Mouse (Mus musculus): Measurements from ENCODE around the gene Eml1. TPM values are rescaled to one million over a fixed set of nuclear protein-coding genes. Genes with fewer than 3 reads are reported as not detected.

Eml1 gene
- polyA plus RNA-seq, 1 experiment from 2014 or later: 122 TPM

GRCm38 (mm10) chr12:108430964-108431363 is 60.2 kb downstream of the Eml1 start:
- WGBS: 47% methylated on average over 3 of the region's 3 CpGs
- H3K9ac ChIP-seq (ENCODE audit: low read length): no peak overlapping the region
- peaks cover 29% of the 10 kb centered on the region for H3K4me1 ChIP-seq (replicated peaks; ENCODE audit: control insufficient read depth, insufficient read depth, low read length)
- no peak overlapping the region for H3K27ac ChIP-seq (ENCODE audit: low read length)
- no peak overlapping the region for H3K4me2 ChIP-seq (ENCODE audit: low read depth, low read length)
- H3K27me3 ChIP-seq (ENCODE audit: control insufficient read depth, insufficient read depth, low read depth, low read length): no peaks in the 10 kb centered on the region
- ATAC-seq (ENCODE audit: low read depth): peak; percentile 76
- H3K4me3 ChIP-seq (ENCODE audit: low read length): no peak overlapping the region
- H3K9me3 ChIP-seq (ENCODE audit: control insufficient read depth, low read length): no peaks in the 10 kb centered on the region
- no peaks in the 10 kb centered on the region for H3K36me3 ChIP-seq (ENCODE audit: control insufficient read depth, insufficient read depth, low read length)

- Histone ChIP-seq H3K4me1 (replicated peaks; ENCODE audit: control insufficient read depth, insufficient read depth, low read length) (peaks cover 34% of the 10 kb centered on the region), H3K4me2 (ENCODE audit: low read depth, low read length) (no peak overlapping the region), H3K9me3 (ENCODE audit: control insufficient read depth, low read length) (no peaks in the 10 kb centered on the region), H3K36me3 (ENCODE audit: control insufficient read depth, insufficient read depth, low read length) (no peaks in the 10 kb centered on the region), H3K9ac (ENCODE audit: low read length) (no peak overlapping the region), H3K27me3 (ENCODE audit: control insufficient read depth, insufficient read depth, low read depth, low read length) (no peaks in the 10 kb centered on the region), H3K4me3 (ENCODE audit: low read length) (no peak overlapping the region), H3K27ac (ENCODE audit: low read length) (no peak overlapping the region)
- WGBS: 73% methylated on average over 6 of the region's 6 CpGs
- no peak for ATAC-seq (ENCODE audit: low read depth)
Observed at GRCm38 (mm10) chr12:108431714-108432113, 61.0 kb downstream of the Eml1 start.

- peak overlapping the region; percentile 60 for H3K27ac ChIP-seq (ENCODE audit: low read length)
- H3K4me2 ChIP-seq (ENCODE audit: low read depth, low read length): no peak overlapping the region
- no peaks in the 10 kb centered on the region for H3K9me3 ChIP-seq (ENCODE audit: control insufficient read depth, low read length)
- H3K36me3 ChIP-seq (ENCODE audit: control insufficient read depth, insufficient read depth, low read length): no peaks in the 10 kb centered on the region
- no peak for ATAC-seq (ENCODE audit: low read depth)
- H3K4me1 ChIP-seq (replicated peaks; ENCODE audit: control insufficient read depth, insufficient read depth, low read length): peaks cover 38% of the 10 kb centered on the region
- no peak overlapping the region for H3K4me3 ChIP-seq (ENCODE audit: low read length)
- H3K27me3 ChIP-seq (ENCODE audit: control insufficient read depth, insufficient read depth, low read depth, low read length): no peaks in the 10 kb centered on the region
- no peak overlapping the region for H3K9ac ChIP-seq (ENCODE audit: low read length)
- WGBS: 57% methylated on average over 5 of the region's 5 CpGs
Observed at GRCm38 (mm10) chr12:108432578-108432977, 61.8 kb downstream of the Eml1 start.

GRCm38 (mm10) chr12:108433030-108433429 is 62.3 kb downstream of the Eml1 start:
- 60% methylated on average over 16 of the region's 16 CpGs for WGBS
- no peak overlapping the region for H3K4me3 ChIP-seq (ENCODE audit: low read length)
- H3K36me3 ChIP-seq (ENCODE audit: control insufficient read depth, insufficient read depth, low read length): no peaks in the 10 kb centered on the region
- 0 out of 2 replicates have a peak, but pooled peaks have one; percentile 7 for ATAC-seq (ENCODE audit: low read depth)
- peak overlapping the region; percentile 60 for H3K27ac ChIP-seq (ENCODE audit: low read length)
- no peaks in the 10 kb centered on the region for H3K27me3 ChIP-seq (ENCODE audit: control insufficient read depth, insufficient read depth, low read depth, low read length)
- H3K4me2 ChIP-seq (ENCODE audit: low read depth, low read length): no peak overlapping the region
- H3K9ac ChIP-seq (ENCODE audit: low read length): no peak overlapping the region
- H3K4me1 ChIP-seq (replicated peaks; ENCODE audit: control insufficient read depth, insufficient read depth, low read length): peaks cover 38% of the 10 kb centered on the region
- H3K9me3 ChIP-seq (ENCODE audit: control insufficient read depth, low read length): no peaks in the 10 kb centered on the region

- no peak overlapping the region for H3K4me3 ChIP-seq (ENCODE audit: low read length)
- no peaks in the 10 kb centered on the region for H3K9me3 ChIP-seq (ENCODE audit: control insufficient read depth, low read length)
- ATAC-seq (ENCODE audit: low read depth): no peak
- H3K9ac ChIP-seq (ENCODE audit: low read length): no peak overlapping the region
- peaks cover 38% of the 10 kb centered on the region for H3K4me1 ChIP-seq (replicated peaks; ENCODE audit: control insufficient read depth, insufficient read depth, low read length)
- peak overlapping the region; percentile 60 for H3K27ac ChIP-seq (ENCODE audit: low read length)
- peak overlapping the region; percentile 14; the same call in 1 of the 2 replicates for H3K4me2 ChIP-seq (ENCODE audit: low read depth, low read length)
- H3K36me3 ChIP-seq (ENCODE audit: control insufficient read depth, insufficient read depth, low read length): no peaks in the 10 kb centered on the region
- 44% methylated on average over 10 of the region's 10 CpGs for WGBS
- H3K27me3 ChIP-seq (ENCODE audit: control insufficient read depth, insufficient read depth, low read depth, low read length): no peaks in the 10 kb centered on the region
Observed at GRCm38 (mm10) chr12:108433498-108433897, 62.7 kb downstream of the Eml1 start.

- H3K4me3 ChIP-seq (ENCODE audit: low read length): no peak overlapping the region
- no peaks in the 10 kb centered on the region for H3K27me3 ChIP-seq (ENCODE audit: control insufficient read depth, insufficient read depth, low read depth, low read length)
- H3K9ac ChIP-seq (ENCODE audit: low read length): peak overlapping the region; percentile 46; the same call in 1 of the 2 replicates
- peak overlapping the region; percentile 95 for H3K27ac ChIP-seq (ENCODE audit: low read length)
- ATAC-seq (ENCODE audit: low read depth): peak; percentile 43
- 56% methylated on average over 12 of the region's 12 CpGs for WGBS
- peaks cover 39% of the 10 kb centered on the region for H3K4me1 ChIP-seq (replicated peaks; ENCODE audit: control insufficient read depth, insufficient read depth, low read length)
- H3K9me3 ChIP-seq (ENCODE audit: control insufficient read depth, low read length): no peaks in the 10 kb centered on the region
- H3K4me2 ChIP-seq (ENCODE audit: low read depth, low read length): peak overlapping the region; percentile 4; the same call in 1 of the 2 replicates
- no peaks in the 10 kb centered on the region for H3K36me3 ChIP-seq (ENCODE audit: control insufficient read depth, insufficient read depth, low read length)
Observed at GRCm38 (mm10) chr12:108435444-108436015, 64.8 kb downstream of the Eml1 start.

GRCm38 (mm10) chr12:108436029-108436923 is 65.5 kb downstream of the Eml1 start:
- Histone ChIP-seq H3K9me3 (ENCODE audit: control insufficient read depth, low read length) (no peaks in the 10 kb centered on the region), H3K36me3 (ENCODE audit: control insufficient read depth, insufficient read depth, low read length) (no peaks in the 10 kb centered on the region), H3K4me3 (ENCODE audit: low read length) (no peak overlapping the region), H3K27me3 (ENCODE audit: control insufficient read depth, insufficient read depth, low read depth, low read length) (no peaks in the 10 kb centered on the region), H3K9ac (ENCODE audit: low read length) (peak overlapping the region; percentile 46), H3K27ac (ENCODE audit: low read length) (peak overlapping the region; percentile 95), H3K4me2 (ENCODE audit: low read depth, low read length) (peak overlapping the region; percentile 4), H3K4me1 (replicated peaks; ENCODE audit: control insufficient read depth, insufficient read depth, low read length) (peaks cover 41% of the 10 kb centered on the region)
- 44% methylated on average over 24 of the region's 24 CpGs for WGBS
- ATAC-seq (ENCODE audit: low read depth): peak; percentile 77

- H3K4me3 ChIP-seq (ENCODE audit: low read length): no peak overlapping the region
- H3K27me3 ChIP-seq (ENCODE audit: control insufficient read depth, insufficient read depth, low read depth, low read length): no peaks in the 10 kb centered on the region
- H3K9ac ChIP-seq (ENCODE audit: low read length): peak overlapping the region; percentile 29; the same call in 1 of the 2 replicates
- WGBS: 78% methylated on average over 13 of the region's 13 CpGs
- no peaks in the 10 kb centered on the region for H3K9me3 ChIP-seq (ENCODE audit: control insufficient read depth, low read length)
- no peak overlapping the region for H3K4me2 ChIP-seq (ENCODE audit: low read depth, low read length)
- H3K36me3 ChIP-seq (ENCODE audit: control insufficient read depth, insufficient read depth, low read length): no peaks in the 10 kb centered on the region
- peak overlapping the region; percentile 95 for H3K27ac ChIP-seq (ENCODE audit: low read length)
- peaks cover 38% of the 10 kb centered on the region for H3K4me1 ChIP-seq (replicated peaks; ENCODE audit: control insufficient read depth, insufficient read depth, low read length)
- ATAC-seq (ENCODE audit: low read depth): no peak
Observed at GRCm38 (mm10) chr12:108437446-108437845, 66.7 kb downstream of the Eml1 start.

GRCm38 (mm10) chr12:108443271-108443670 is 72.5 kb downstream of the Eml1 start:
- Histone ChIP-seq H3K9me3 (ENCODE audit: control insufficient read depth, low read length) (no peaks in the 10 kb centered on the region), H3K9ac (ENCODE audit: low read length) (no peak overlapping the region), H3K4me1 (replicated peaks; ENCODE audit: control insufficient read depth, insufficient read depth, low read length) (peaks cover 21% of the 10 kb centered on the region), H3K27me3 (ENCODE audit: control insufficient read depth, insufficient read depth, low read depth, low read length) (no peaks in the 10 kb centered on the region), H3K4me3 (ENCODE audit: low read length) (no peak overlapping the region), H3K36me3 (ENCODE audit: control insufficient read depth, insufficient read depth, low read length) (no peaks in the 10 kb centered on the region), H3K4me2 (ENCODE audit: low read depth, low read length) (no peak overlapping the region), H3K27ac (ENCODE audit: low read length) (peak overlapping the region; percentile 82)
- WGBS: 6% methylated on average over 10 of the region's 10 CpGs
- peak; percentile 89 for ATAC-seq (ENCODE audit: low read depth)

Measured in lung, embryonic 16.5 days (tissue).